Mouse (Mus musculus) megakaryocyte progenitor cell, adult 5-6 weeks (primary cell): ENCODE results near the gene Adig. TPM values are rescaled to one million over a fixed set of nuclear protein-coding genes. Genes with fewer than 3 reads are reported as not detected.

ENCODE experiments used
- ATAC-seq: replicated peaks from 2 replicates; pipeline ENCODE4 v1.8.0; 2016; ENCODE audit warnings: mild to moderate bottlenecking, moderate TSS enrichment, inconsistent platforms; ENCODE audit not compliant: poor library complexity
- total RNA-seq, 2 experiments: library from RNA; stranded (forward) in 1 of 2; stranded (reverse) in 1 of 2; fragments of 157-497, 149-512 nt in 1 of 2; fragments of 200-1000 nt in 1 of 2; gene quantifications; 2 replicates each; pipeline versions ENCODE4 v1.2.3 to v1.2.4; 2015 to 2017

The Adig gene
- total RNA-seq (2015) (not detected in 2 replicates), total RNA-seq (2017) (not detected in 2 replicates)

DNA sequence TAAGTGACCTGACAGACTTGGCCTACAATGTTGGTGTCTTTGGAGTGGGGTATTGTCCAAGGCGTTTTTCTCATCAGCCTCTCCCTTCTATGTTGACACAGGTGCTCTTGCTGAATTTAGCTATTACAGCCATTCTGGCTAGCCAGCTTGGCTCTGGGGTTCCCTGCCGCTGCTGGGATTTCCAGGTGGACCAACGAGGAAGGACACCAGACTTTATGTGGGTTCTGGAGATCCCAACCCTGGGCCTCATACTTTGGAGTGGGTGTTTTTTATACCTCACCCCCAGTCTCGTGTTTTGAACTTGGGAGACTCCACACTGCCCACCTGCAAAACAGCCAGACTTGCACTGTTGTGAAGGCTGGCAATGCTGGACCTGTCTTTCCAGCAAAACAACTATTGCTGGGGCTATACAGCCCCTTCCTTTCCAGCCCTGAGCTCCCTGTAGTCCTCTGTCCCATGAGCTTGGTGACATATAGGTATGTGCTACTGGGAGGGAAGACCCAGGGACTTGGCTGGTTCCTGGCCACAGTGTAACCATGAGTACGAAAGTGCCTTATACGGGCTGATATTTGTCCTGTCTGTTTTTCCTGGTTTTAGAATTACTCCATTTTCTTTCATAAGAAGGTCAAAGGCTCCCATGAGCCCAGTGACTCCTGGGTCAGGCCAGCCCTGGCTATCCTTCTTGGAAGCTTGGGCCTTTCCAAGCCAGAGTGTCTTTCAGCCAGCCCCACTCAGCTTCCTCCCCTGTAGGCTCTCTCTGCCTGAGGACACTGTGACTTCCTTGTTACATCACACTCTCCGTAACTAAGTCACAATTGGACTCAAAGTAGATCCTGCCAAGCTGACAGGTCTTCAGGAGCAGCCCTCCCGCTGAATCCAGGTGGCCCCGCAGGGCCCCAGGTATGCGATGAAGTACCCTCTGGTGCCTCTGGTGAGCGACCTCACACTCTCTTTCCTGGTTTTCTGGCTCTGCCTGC is at the start of gene Adig:
Gene Adig (plus strand): TSS at position 777 of the 977 bp plus-strand sequence.
- no peak for ATAC-seq

DNA sequence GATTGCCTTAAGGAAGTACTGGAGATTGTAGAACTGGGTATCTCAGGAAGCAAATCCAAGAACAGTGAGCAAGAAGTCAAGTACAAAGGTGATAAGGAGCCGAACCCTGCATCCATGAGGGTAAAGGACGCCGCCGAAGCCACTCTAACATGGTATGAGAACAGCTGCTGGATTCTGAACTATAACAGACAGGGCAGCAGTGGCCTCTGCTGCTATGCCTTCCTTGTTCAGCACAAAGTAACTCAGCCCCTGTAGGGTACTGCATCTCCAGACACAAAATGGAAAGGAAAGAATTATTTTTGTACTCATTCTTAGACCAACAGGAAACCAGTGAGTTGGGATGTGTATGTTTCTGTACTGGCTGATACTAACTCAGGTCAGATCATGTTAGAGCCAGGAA is 46.0 kb upstream of the Adig start:
- no peak for ATAC-seq

- no peak for ATAC-seq
Observed at GRCm38 (mm10) chr2:158457610-158458009, 44.8 kb upstream of the Adig start.

DNA sequence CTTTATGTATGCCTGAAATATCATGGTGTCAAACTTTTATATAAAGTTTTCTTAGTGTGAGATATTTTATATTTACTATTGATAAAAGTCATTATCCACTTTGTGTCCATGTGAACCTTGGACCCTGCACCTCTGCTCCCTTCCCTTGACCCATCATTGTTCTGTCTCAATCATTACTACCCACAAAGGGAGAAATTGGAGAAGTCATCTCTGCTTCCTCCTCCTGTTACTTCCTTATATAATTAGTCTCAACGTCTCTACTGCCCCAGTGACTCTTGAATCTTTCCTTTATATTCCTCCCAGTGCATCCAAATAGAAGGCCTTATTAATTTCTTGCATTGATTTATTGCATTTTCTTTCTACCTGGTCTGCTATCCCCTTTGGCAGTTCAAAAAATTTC is 40.0 kb upstream of the Adig start:
- 0 out of 2 replicates have a peak, but pooled peaks have one; percentile 34 for ATAC-seq

GRCm38 (mm10) chr2:158474159-158474558 is 28.3 kb upstream of the Adig start:
- ATAC-seq: no peak

- ATAC-seq: no peak
Observed at GRCm38 (mm10) chr2:158477640-158478039, 24.8 kb upstream of the Adig start.

GRCm38 (mm10) chr2:158498457-158498856 is 4.0 kb upstream of the Adig start:
- no peak for ATAC-seq

- no peak for ATAC-seq
Observed at GRCm38 (mm10) chr2:158503226-158503625, 814 bp downstream of the Adig start.

- no peak for ATAC-seq
Observed at GRCm38 (mm10) chr2:158503671-158504070, 1.3 kb downstream of the Adig start.

GRCm38 (mm10) chr2:158506475-158506874 is 4.1 kb downstream of the Adig start:
- no peak for ATAC-seq

DNA sequence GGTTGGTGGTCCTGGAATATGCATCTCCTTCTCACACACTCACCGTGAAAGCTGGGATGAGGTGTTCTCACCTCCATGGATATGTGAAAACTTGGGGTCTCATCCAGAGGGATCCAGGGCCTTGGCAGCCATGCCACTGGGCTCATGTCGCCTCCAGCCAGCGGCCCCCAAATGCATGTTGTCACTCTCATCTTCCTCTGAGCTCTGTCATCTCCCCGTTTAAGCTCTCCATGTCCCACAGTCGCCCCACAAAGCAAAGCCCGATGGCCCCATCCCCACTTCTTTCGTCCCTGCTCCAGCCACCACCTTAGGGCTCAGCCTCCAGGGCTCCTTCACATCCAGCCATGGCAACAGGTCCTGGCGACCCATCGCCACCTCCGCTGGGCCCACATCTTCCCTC is 4.6 kb downstream of the Adig start:
- no peak for ATAC-seq

- no peak for ATAC-seq
Observed at GRCm38 (mm10) chr2:158510665-158511064, 8.3 kb downstream of the Adig start.

GRCm38 (mm10) chr2:158512528-158512927 is 10.1 kb downstream of the Adig start, which contains the start of gene Arhgap40:
Gene Arhgap40 (plus strand): TSS chr2:158512796.
- no peak for ATAC-seq

GRCm38 (mm10) chr2:158513821-158514336 is 11.5 kb downstream of the Adig start:
- no peak for ATAC-seq

DNA sequence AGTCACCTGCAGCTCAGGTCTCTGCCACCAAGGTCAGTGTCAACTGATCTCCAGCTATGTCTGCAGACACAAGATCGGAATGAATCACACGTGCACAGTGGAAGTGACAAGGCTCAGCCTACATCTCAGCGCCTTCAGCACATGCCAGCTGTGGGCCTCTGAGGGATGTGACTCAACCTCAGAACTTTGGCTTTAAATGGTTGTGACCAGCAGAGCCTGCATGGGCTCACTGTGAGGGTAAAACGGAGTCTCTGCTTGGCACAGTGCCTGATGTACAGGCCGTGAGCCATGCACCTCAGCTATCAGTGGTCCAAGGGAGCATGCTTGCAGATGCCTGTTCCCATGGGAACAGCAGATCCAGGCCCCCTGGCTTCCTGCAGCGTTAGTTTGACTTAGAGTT is 16.2 kb downstream of the Adig start:
- no peak for ATAC-seq

GRCm38 (mm10) chr2:158519071-158519470 is 16.7 kb downstream of the Adig start:
- no peak for ATAC-seq

DNA sequence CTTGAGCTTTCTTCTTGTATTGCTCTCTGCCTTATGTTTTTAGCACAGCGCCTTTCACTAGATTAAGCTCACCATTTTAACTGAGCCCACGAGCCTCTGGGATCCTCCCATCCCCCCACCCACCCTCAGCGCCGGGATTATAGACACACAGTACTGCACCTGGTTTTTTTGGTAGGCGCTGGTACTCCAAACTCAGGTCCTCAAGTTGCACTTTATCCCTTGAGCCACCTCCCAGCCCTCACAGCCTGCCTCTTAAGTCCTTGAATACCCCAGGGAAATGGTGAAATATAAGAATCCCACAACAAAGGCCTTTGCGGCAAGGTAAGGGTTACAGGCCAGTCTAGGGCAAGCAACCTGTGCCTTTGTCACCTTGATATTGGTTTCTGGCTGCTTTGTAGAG is 17.4 kb downstream of the Adig start:
- ATAC-seq: no peak

DNA sequence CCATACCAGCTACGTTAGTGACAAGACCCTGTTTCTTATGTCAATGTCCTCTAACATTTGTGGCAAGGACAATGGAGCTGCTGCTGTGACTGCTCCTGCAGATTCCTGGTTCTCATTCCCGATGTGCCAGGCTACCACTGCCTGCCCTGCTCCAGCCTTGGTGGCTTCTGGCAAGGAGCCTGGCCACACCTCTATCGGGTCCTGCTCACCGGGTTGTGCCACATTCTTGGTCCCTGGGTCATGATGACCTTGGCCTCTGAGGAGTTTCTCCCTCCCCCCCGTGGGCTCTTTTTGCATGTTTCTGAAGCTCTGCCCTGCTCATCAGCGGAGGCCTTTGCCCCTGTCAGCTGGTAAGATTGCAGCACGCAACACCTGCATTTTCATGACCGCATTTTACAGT is 20.6 kb downstream of the Adig start:
- no peak for ATAC-seq

GRCm38 (mm10) chr2:158524129-158524860 is 21.9 kb downstream of the Adig start:
- no peak for ATAC-seq

GRCm38 (mm10) chr2:158534090-158534489 is 31.7 kb downstream of the Adig start:
- ATAC-seq: peak; percentile 97

DNA sequence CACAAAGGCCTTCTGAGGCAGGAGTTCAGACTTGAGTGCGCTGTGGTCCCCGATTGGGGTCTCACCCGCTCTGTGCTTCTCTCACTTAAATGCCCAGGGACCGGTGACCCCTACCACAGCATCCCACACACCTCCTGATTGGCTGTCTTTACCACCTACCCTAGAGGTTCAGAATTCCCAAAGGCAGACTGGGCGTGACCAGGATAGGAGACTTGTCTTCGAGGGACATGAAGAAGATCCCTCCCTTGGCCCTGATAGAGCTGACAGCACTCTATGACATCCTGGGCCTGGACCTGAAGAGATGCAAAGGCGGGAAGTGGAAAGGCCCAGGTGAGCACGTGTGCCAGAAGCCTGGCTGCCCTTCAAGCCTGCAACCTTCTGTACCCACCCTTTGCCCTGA is 32.1 kb downstream of the Adig start:
- ATAC-seq: no peak
